Mouse (Mus musculus): Measurements from ENCODE around the gene Rock2. TPM values are rescaled to one million over a fixed set of nuclear protein-coding genes. Genes with fewer than 3 reads are reported as not detected.
A peak's percentile ranks its signal among the peaks of the same experiment; 100 is the strongest.
"Not testable (repeated sequence)": the region's sequence is repeated elsewhere in the genome, so short reads cannot be mapped to it uniquely, and the experiment has no call there.

Rock2 gene
- polyA plus RNA-seq, 1 experiment from 2014 or later = 15.6 TPM

DNA sequence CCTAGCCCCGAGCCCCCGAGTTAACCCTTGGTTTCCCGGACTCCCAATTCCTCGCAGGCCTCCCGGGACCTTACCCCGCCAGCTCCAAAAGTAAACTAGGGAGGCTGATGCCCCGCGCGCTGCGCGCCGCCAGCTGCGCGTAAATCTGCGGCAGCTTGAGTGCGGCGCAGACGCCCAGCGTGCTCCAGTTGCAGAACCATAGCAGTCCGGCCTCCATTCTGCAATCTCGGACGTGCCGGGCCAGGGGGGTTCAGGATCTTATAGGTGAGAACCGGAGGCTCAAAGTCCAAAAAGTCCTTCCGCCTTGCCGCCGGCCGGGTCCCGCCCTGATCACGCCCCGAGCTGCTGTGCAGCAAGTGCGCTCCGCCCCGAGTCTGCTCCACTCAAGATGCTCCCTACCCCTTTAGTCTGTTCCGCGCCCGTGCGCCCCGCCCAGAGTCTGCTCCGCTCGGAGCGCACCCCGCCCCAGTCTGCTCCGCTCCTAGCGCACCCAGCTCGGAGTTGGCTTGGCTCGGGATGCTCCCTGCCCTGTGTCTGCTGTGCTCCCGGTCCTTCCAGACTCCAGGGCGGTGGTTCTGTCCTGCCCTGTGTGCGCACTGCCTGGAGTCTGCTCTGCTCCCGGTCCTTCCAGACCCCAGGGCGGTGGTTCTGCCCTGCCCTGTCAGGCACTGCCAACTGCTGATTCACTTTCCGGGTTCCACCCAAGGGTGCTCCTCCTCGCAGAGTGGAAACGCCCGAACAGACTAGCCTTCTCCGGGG, 105.2 kb downstream of the Rock2 start, which contains the start of gene Pqlc3:
Gene Pqlc3, minus strand, starts transcription at position 670 of the 759 bp plus-strand sequence.
- Histone ChIP-seq H3K9ac (replicated peaks; ENCODE audit: low read depth, low read length) (peak within 1 kb of the TSS; percentile 41), H3K27ac (ENCODE audit: low read length) (no peak within 1 kb of the TSS), H3K4me3 (replicated peaks; ENCODE audit: low read length) (peak within 1 kb of the TSS; percentile 56), H3K4me1 (replicated peaks; ENCODE audit: control insufficient read depth, insufficient read depth, low read length) (peaks cover 10% of the 10 kb centered on the region; the same call in 1 of the 2 replicates), H3K36me3 (ENCODE audit: control insufficient read depth, insufficient read depth) (no peaks in the 10 kb centered on the region), H3K9me3 (ENCODE audit: control insufficient read depth, low read length) (no peaks in the 10 kb centered on the region), H3K27me3 (replicated peaks; ENCODE audit: control insufficient read depth, insufficient read depth, low read length) (peaks cover 19% of the 10 kb centered on the region), H3K4me2 (ENCODE audit: low read length) (peak within 1 kb of the TSS; percentile 88)
- 1% methylated on average over 57 of the region's 57 CpGs for WGBS
- ATAC-seq = peak; percentile 91

DNA sequence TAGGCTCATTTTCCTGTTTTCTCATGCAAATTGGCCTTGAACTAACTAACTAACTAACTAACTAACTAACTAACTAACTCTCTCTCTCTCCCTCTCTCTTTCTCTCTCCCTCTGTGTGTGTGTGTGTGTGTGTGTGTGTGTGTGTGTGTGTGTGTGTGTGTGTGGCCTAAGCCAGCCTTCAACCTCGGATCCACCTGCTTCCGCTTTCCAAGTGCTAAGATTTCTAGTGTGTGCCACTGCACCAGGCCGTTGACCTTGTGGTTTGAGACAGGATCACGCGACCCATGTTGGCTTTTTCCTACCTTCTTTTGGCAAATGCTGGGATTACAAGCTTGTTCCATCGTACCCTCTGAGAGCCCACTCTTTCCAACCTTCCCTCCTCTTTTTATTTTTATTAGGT, 105.9 kb downstream of the Rock2 start:
- Histone ChIP-seq H3K4me3 (replicated peaks; ENCODE audit: low read length) (no peak overlapping the region), H3K27ac (ENCODE audit: low read length) (no peak overlapping the region), H3K4me1 (replicated peaks; ENCODE audit: control insufficient read depth, insufficient read depth, low read length) (peaks cover 10% of the 10 kb centered on the region; the same call in 1 of the 2 replicates), H3K9ac (replicated peaks; ENCODE audit: low read depth, low read length) (no peak overlapping the region), H3K4me2 (ENCODE audit: low read length) (no peak overlapping the region), H3K27me3 (replicated peaks; ENCODE audit: control insufficient read depth, insufficient read depth, low read length) (peaks cover 19% of the 10 kb centered on the region), H3K36me3 (ENCODE audit: control insufficient read depth, insufficient read depth) (no peaks in the 10 kb centered on the region), H3K9me3 (ENCODE audit: control insufficient read depth, low read length) (no peaks in the 10 kb centered on the region)
- ATAC-seq = no peak
- WGBS = 55% methylated on average over 6 of the region's 6 CpGs

DNA sequence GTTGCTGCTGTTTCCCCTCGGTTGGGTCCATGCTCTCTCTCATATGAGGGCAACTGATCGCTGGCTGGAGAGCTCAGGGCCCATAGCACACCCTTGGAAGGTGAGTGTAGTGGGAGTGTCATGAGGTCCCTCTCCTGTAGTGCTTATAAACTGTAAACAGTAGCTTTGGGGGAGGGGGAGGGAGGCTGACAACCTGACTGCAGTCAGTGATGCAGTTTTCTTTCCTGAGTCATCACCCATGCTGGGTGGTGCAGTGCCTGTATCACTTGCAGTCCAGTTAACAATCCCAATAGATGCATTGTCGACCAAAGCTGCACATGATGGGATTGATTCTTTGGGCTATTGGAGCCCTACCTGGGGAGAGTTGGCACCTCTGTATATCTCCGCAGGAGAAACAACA, 106.5 kb downstream of the Rock2 start:
- Histone ChIP-seq H3K4me1 (replicated peaks; ENCODE audit: control insufficient read depth, insufficient read depth, low read length) (peaks cover 10% of the 10 kb centered on the region; the same call in 1 of the 2 replicates), H3K9me3 (ENCODE audit: control insufficient read depth, low read length) (no peaks in the 10 kb centered on the region), H3K27ac (ENCODE audit: low read length) (no peak overlapping the region), H3K4me2 (ENCODE audit: low read length) (no peak overlapping the region), H3K27me3 (replicated peaks; ENCODE audit: control insufficient read depth, insufficient read depth, low read length) (peaks cover 19% of the 10 kb centered on the region), H3K4me3 (replicated peaks; ENCODE audit: low read length) (no peak overlapping the region), H3K36me3 (ENCODE audit: control insufficient read depth, insufficient read depth) (no peaks in the 10 kb centered on the region), H3K9ac (replicated peaks; ENCODE audit: low read depth, low read length) (no peak overlapping the region)
- 46% methylated on average over 4 of the region's 4 CpGs for WGBS
- ATAC-seq = no peak

DNA sequence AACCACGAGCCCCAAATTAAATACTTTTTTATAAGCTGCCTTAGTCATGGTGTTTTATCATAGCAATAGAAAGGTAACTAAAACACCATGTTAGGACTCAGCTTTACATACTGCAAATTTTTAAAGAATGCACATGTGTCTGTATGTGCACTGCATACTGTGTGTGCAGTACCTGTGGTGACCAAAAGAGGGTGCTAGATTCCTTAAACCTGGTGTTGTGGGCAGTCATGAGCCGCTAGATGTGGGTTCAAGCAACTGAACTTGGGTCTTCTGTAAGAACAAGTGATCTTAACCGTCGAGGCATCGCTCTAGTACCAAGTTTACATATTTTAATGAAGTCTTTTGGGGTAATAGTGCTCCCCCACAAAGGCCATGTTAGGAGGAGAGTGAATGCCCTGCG, 114.8 kb downstream of the Rock2 start:
- 93% methylated on average over 6 of the region's 6 CpGs for WGBS
- H3K9ac ChIP-seq (replicated peaks; ENCODE audit: low read depth, low read length) = no peak overlapping the region
- H3K9me3 ChIP-seq (ENCODE audit: control insufficient read depth, low read length) = no peaks in the 10 kb centered on the region
- no peak overlapping the region for H3K27ac ChIP-seq (ENCODE audit: low read length)
- H3K27me3 ChIP-seq (replicated peaks; ENCODE audit: control insufficient read depth, insufficient read depth, low read length) = no peaks in the 10 kb centered on the region
- H3K4me3 ChIP-seq (replicated peaks; ENCODE audit: low read length) = no peak overlapping the region
- no peak overlapping the region for H3K4me2 ChIP-seq (ENCODE audit: low read length)
- no peaks in the 10 kb centered on the region for H3K36me3 ChIP-seq (ENCODE audit: control insufficient read depth, insufficient read depth)
- peaks cover 3% of the 10 kb centered on the region for H3K4me1 ChIP-seq (replicated peaks; ENCODE audit: control insufficient read depth, insufficient read depth, low read length)
- no peak for ATAC-seq

DNA sequence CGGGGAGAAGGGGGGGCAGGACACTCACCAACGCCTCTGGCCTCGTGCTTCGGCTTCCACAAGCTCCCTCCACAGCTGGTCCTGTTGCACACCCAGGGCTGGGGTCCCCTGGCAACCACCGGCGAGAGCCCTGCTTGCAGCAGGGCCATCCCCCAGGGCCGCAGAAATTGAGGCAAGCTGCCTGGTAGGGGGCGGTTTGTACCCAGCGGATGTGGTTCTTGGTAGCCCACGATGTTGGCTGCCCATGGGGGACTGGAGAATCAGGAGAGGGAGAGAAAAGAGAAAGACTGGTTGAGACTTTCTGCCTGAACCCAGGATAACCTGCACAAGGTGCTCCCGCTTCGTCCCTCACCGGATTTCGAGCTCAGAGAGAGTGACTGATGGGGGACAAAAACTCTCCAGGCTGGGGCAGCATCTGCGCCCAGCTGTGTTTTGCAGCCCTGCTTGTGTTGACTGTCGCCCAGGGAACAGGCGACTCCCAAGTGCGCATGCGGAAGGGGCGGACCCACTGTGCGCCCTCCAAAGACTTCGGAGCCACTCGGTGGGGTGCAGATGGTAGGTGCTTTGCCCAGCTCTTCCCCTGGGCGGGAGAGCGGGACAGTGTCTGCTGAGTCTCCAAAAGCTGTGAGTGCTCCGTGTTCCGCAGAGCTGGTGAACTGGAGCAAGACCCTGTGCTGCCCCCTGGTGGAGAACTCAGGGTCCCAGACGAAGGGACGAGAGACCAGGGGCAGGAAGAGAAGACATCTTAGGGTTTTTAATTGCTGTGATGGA, 116.6 kb downstream of the Rock2 start, which contains the start of gene 2410004P03Rik:
Gene 2410004P03Rik, minus strand, starts transcription at position 628 of the 771 bp plus-strand sequence.
- WGBS = 7% methylated on average over 29 of the region's 29 CpGs
- H3K9me3 ChIP-seq (ENCODE audit: control insufficient read depth, low read length) = no peaks in the 10 kb centered on the region
- peak within 1 kb of the TSS; percentile 41 for H3K4me3 ChIP-seq (replicated peaks; ENCODE audit: low read length)
- 0 out of 2 replicates have a peak within 1 kb of the TSS, but pooled peaks have one; percentile 17 for H3K9ac ChIP-seq (replicated peaks; ENCODE audit: low read depth, low read length)
- H3K27ac ChIP-seq (ENCODE audit: low read length) = no peak within 1 kb of the TSS
- H3K4me2 ChIP-seq (ENCODE audit: low read length) = peak within 1 kb of the TSS; percentile 57
- ATAC-seq = peak; percentile 61
- no peaks in the 10 kb centered on the region for H3K36me3 ChIP-seq (ENCODE audit: control insufficient read depth, insufficient read depth)
- peaks cover 3% of the 10 kb centered on the region for H3K4me1 ChIP-seq (replicated peaks; ENCODE audit: control insufficient read depth, insufficient read depth, low read length)
- H3K27me3 ChIP-seq (replicated peaks; ENCODE audit: control insufficient read depth, insufficient read depth, low read length) = no peaks in the 10 kb centered on the region

DNA sequence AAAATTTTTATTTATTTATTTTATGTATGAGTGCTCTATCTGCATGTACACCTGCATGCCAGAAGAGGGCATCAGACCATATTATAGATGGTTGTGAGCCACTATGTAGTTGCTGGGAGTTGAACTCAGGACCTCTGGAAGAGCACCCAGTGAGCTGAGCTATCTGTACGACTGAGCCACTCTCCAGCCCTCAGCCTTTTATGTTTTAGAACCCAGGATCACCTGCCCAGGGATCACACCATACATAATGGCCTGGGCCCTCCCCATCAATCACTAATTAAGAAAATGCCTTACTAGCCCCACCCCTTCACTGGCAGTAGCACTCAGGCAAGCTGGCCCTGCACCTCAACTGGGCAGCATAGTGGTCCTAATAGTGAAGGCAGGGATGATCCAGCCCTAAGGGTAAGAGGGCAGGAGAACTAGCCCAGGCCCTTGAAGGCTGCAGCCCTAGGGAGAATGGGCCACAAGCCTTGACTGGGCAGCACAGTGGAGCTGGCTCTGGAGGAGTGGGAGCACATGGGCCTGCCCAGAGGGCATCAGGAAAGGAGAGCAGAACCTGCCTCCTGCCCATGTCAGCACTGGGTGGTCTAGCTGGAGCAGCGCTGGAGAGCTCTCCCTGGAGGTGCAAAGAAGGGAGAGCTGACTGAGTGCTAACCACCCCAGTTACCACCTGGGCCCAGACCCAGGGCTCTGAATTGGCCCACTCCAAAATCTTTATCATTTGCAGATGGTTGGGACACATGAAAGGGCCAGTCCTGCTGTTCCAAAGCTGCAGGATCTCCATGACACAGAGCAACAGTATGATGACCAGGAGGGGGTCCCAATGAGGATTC, 117.6 kb downstream of the Rock2 start:
- Histone ChIP-seq H3K27ac (ENCODE audit: low read length) (no peak overlapping the region), H3K4me3 (replicated peaks; ENCODE audit: low read length) (no peak overlapping the region), H3K36me3 (ENCODE audit: control insufficient read depth, insufficient read depth) (no peaks in the 10 kb centered on the region), H3K4me1 (replicated peaks; ENCODE audit: control insufficient read depth, insufficient read depth, low read length) (peaks cover 3% of the 10 kb centered on the region), H3K27me3 (replicated peaks; ENCODE audit: control insufficient read depth, insufficient read depth, low read length) (no peaks in the 10 kb centered on the region), H3K9ac (replicated peaks; ENCODE audit: low read depth, low read length) (no peak overlapping the region), H3K4me2 (ENCODE audit: low read length) (no peak overlapping the region), H3K9me3 (ENCODE audit: control insufficient read depth, low read length) (no peaks in the 10 kb centered on the region)
- ATAC-seq = peak; percentile 22; the same call in 1 of the 2 replicates
- WGBS = 68% methylated on average over 2 of the region's 2 CpGs

DNA sequence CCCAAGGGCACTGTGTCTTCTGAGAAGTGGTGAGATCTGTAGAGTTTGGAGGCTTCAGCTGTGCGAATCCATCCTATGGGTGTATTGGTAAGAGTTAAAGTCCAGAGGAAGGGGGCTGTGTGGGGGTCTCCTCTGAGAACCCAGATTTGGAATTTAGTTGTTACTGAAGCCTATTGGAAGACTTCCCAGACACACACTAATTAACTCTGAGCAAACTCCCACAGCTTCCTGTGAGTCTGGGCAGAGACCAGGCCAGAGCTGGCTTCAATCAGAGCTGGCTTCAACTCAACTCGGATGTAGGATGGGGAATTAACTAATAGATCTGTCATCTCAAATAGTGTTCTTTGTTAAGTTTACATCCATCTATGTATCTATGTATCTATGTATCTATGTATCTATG, 121.0 kb downstream of the Rock2 start:
- Histone ChIP-seq H3K27me3 (replicated peaks; ENCODE audit: control insufficient read depth, insufficient read depth, low read length) (no peaks in the 10 kb centered on the region), H3K4me3 (replicated peaks; ENCODE audit: low read length) (no peak overlapping the region), H3K9me3 (ENCODE audit: control insufficient read depth, low read length) (no peaks in the 10 kb centered on the region), H3K36me3 (ENCODE audit: control insufficient read depth, insufficient read depth) (no peaks in the 10 kb centered on the region), H3K4me2 (ENCODE audit: low read length) (no peak overlapping the region), H3K27ac (ENCODE audit: low read length) (no peak overlapping the region), H3K9ac (replicated peaks; ENCODE audit: low read depth, low read length) (no peak overlapping the region), H3K4me1 (replicated peaks; ENCODE audit: control insufficient read depth, insufficient read depth, low read length) (peaks cover 3% of the 10 kb centered on the region)
- 69% methylated on average over 2 of the region's 2 CpGs for WGBS
- ATAC-seq = no peak

DNA sequence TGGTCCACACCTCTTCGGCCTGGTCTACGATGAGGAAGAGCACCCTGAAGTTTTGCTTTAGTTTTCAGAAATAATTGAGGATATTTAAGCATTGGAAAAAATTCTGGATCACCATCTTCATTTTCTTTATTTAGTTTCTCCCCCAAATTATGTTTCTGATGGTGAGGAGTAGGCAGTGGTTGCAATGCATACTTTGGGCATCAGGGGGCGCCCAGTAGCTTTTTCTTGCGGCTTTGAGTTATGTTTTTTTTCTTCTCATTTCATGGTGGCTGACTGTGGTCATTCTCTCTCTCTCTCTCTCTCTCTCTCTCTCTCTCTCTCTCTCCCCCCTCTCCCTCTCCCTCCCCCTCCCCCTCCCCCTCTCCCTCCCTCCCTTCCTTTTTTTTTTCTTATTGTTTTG, 123.8 kb downstream of the Rock2 start:
- Histone ChIP-seq H3K27me3 (replicated peaks; ENCODE audit: control insufficient read depth, insufficient read depth, low read length) (no peaks in the 10 kb centered on the region), H3K4me3 (replicated peaks; ENCODE audit: low read length) (no peak overlapping the region), H3K9ac (replicated peaks; ENCODE audit: low read depth, low read length) (no peak overlapping the region), H3K4me2 (ENCODE audit: low read length) (no peak overlapping the region), H3K4me1 (replicated peaks; ENCODE audit: control insufficient read depth, insufficient read depth, low read length) (no peaks in the 10 kb centered on the region), H3K27ac (ENCODE audit: low read length) (no peak overlapping the region), H3K36me3 (ENCODE audit: control insufficient read depth, insufficient read depth) (no peaks in the 10 kb centered on the region), H3K9me3 (ENCODE audit: control insufficient read depth, low read length) (no peaks in the 10 kb centered on the region)
- 35% methylated on average over 4 of the region's 4 CpGs for WGBS
- no peak for ATAC-seq

DNA sequence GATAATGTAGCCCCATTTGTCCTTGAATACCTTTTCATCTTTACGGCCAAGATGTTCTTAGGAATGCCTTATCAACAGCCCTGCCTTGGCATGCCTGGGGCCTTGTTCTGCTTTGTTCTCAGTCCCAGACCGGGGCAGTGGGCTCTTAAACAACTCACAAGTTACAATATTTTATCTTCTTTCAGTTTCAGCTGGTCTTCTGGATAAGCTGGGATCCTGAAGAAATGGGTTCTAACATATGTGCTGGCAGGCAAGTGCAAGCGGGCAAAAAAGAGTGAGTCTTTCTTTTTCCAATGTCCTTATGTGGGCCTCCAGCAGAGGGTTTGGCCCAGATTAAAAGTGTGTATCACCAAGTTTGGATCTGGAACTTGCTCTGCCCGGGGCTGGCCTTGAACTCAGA, 126.4 kb downstream of the Rock2 start:
- not testable (repeated sequence) for ATAC-seq; H3K4me3 ChIP-seq (replicated peaks; ENCODE audit: low read length); H3K27ac ChIP-seq (ENCODE audit: low read length); H3K9ac ChIP-seq (replicated peaks; ENCODE audit: low read depth, low read length); H3K27me3 ChIP-seq (replicated peaks; ENCODE audit: control insufficient read depth, insufficient read depth, low read length); H3K4me2 ChIP-seq (ENCODE audit: low read length); H3K9me3 ChIP-seq (ENCODE audit: control insufficient read depth, low read length); H3K4me1 ChIP-seq (replicated peaks; ENCODE audit: control insufficient read depth, insufficient read depth, low read length); H3K36me3 ChIP-seq (ENCODE audit: control insufficient read depth, insufficient read depth)
- 84% methylated on average over 4 of the region's 4 CpGs for WGBS

Measured in forebrain, embryonic 16.5 days (tissue).